Mouse (Mus musculus): ENCODE data around the gene Cog7. TPM values are rescaled to one million over a fixed set of nuclear protein-coding genes. Genes with fewer than 3 reads are reported as not detected.
A peak's percentile ranks its signal among the peaks of the same experiment; 100 is the strongest.

Gene Cog7
- total RNA-seq, 2 experiments from 2014 or later, result 17.2 to 17.5 TPM

- no peak for DNase-seq
- intact Hi-C loops (cut with DNase I), result no loop called here
Observed at GRCm38 (mm10) chr7:121902757-121903411, 78.6 kb downstream of the Cog7 start.

GRCm38 (mm10) chr7:121899940-121900339 lies 81.6 kb downstream of the Cog7 start:
- intact Hi-C loops (cut with DNase I), result loop anchor here (2.0 kb wide), 1 partner anchor 65 kb away; no protein-coding TSS in a partner anchor
- DNase-seq, result no peak

- intact Hi-C loops (cut with DNase I), result loop anchor here (2.0 kb wide), 1 partner anchor 65 kb away; no protein-coding TSS in a partner anchor
- DNase-seq, result peak; percentile 9 to 48
Observed at GRCm38 (mm10) chr7:121899311-121899710, 82.2 kb downstream of the Cog7 start.

GRCm38 (mm10) chr7:121896689-121897088 lies 84.8 kb downstream of the Cog7 start:
- intact Hi-C loops (cut with DNase I), result no loop called here
- no peak for DNase-seq

GRCm38 (mm10) chr7:121890636-121891360 lies 90.7 kb downstream of the Cog7 start:
- DNase-seq, result no peak
- intact Hi-C loops (cut with DNase I), result no loop called here

- no peak for DNase-seq
- intact Hi-C loops (cut with DNase I), result no loop called here
Observed at GRCm38 (mm10) chr7:121880246-121880645, 101.3 kb downstream of the Cog7 start.

GRCm38 (mm10) chr7:121874784-121875183 lies 106.7 kb downstream of the Cog7 start:
- intact Hi-C loops (cut with DNase I), result no loop called here

GRCm38 (mm10) chr7:121873998-121874397 lies 107.5 kb downstream of the Cog7 start:
- no peak for DNase-seq
- intact Hi-C loops (cut with DNase I), result no loop called here

More at GRCm38 (mm10) chr7:121874784-121875183, 106.7 kb downstream of the Cog7 start:
- no peak for DNase-seq

- DNase-seq, result no peak
- intact Hi-C loops (cut with DNase I), result no loop called here
Observed at GRCm38 (mm10) chr7:121871631-121872030, 109.9 kb downstream of the Cog7 start.

GRCm38 (mm10) chr7:121864858-121865585 lies 116.5 kb downstream of the Cog7 start, which contains the start of gene Scnn1b:
Gene Scnn1b, plus strand, starts transcription at chr7:121865038.
- DNase-seq, result no peak
- intact Hi-C loops (cut with DNase I), result no loop called here

GRCm38 (mm10) chr7:121858939-121859338 lies 122.6 kb downstream of the Cog7 start:
- DNase-seq, result no peak
- intact Hi-C loops (cut with DNase I), result no loop called here

GRCm38 (mm10) chr7:121857177-121857884 lies 124.2 kb downstream of the Cog7 start:
- DNase-seq, result no peak
- intact Hi-C loops (cut with DNase I), result no loop called here

GRCm38 (mm10) chr7:121848537-121849168 lies 132.9 kb downstream of the Cog7 start:
- intact Hi-C loops (cut with DNase I), result no loop called here
- DNase-seq, result no peak

- DNase-seq, result no peak
- intact Hi-C loops (cut with DNase I), result no loop called here
Observed at GRCm38 (mm10) chr7:121845964-121846363, 135.5 kb downstream of the Cog7 start.

- DNase-seq, result no peak
- intact Hi-C loops (cut with DNase I), result no loop called here
Observed at GRCm38 (mm10) chr7:121842234-121842633, 139.3 kb downstream of the Cog7 start.

- peak; percentile 9 to 31 for DNase-seq
- intact Hi-C loops (cut with DNase I), result no loop called here
Observed at GRCm38 (mm10) chr7:121840810-121841209, 140.7 kb downstream of the Cog7 start.

- intact Hi-C loops (cut with DNase I), result no loop called here
- DNase-seq, result no peak
Observed at GRCm38 (mm10) chr7:121836827-121837226, 144.7 kb downstream of the Cog7 start.

GRCm38 (mm10) chr7:121835392-121835791 lies 146.1 kb downstream of the Cog7 start:
- DNase-seq, result no peak
- intact Hi-C loops (cut with DNase I), result no loop called here

Data from heart, postnatal 36 days (tissue).